Mouse (Mus musculus) CH12.LX (cell line): Measurements from ENCODE around the gene Wdr75.

Experiments
- BHLHE40 ChIP-seq: IDR thresholded peaks from 2 replicates; pipeline ENCODE4 v1.6.1; 2011; ENCODE audit warnings: mild to moderate bottlenecking, low read depth, low read length, improper control_type of control experiment
- CHD2 ChIP-seq: IDR thresholded peaks from 2 replicates; pipeline ENCODE4 v1.6.1; 2011; ENCODE audit warnings: low read length, improper control_type of control experiment
- CTCF ChIP-seq, 2 experiments: IDR thresholded peaks in 1 of 2; conservative IDR thresholded peaks in 1 of 2; 2 replicates each; pipeline ENCODE4 v1.5.1; 2011 to 2012; ENCODE audit warnings: low read depth in 2 of 2, low read length in 2 of 2, improper control_type of control experiment in 1 of 2, inconsistent platforms in 1 of 2, mild to moderate bottlenecking in 1 of 2, moderate library complexity in 1 of 2
- POLR2A ChIP-seq: IDR thresholded peaks from 2 replicates; pipeline ENCODE4 v1.6.1; 2011; ENCODE audit warnings: low read depth, mild to moderate bottlenecking, improper control_type of control experiment, low read length
- RAD21 ChIP-seq: IDR thresholded peaks from 2 replicates; pipeline ENCODE4 v1.6.1; 2011; ENCODE audit warnings: low read depth, mild to moderate bottlenecking, low read length, improper control_type of control experiment, moderate library complexity
- USF1 ChIP-seq: IDR thresholded peaks from 2 replicates; pipeline ENCODE4 v1.6.1; 2014; ENCODE audit warnings: low read depth, mild to moderate bottlenecking, inconsistent platforms, low read length, improper control_type of control experiment

DNA sequence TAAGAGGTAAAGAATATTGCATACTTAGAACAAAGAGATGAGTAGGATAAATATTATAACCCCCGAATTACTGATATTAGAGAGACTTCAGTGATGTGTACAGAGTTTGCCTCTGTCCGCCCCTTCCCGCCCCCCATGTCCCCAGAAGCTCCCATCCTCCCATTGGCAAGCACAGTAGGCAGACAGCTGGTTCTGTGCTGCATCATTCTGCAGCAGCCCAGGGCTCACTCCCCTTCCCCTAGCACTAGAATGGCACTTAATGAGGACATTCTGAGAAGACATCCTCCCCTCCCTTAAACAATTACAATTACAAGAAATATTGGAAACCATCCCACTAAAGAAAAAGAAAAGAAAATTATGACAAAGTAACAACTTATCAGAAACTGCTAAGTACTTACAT lies 68.7 kb downstream of the Wdr75 start:
- TF ChIP-seq CTCF (conservative IDR thresholded peaks at IDR 0.05 in 1 of 2, IDR thresholded peaks at IDR 0.05 in 1 of 2; ENCODE audit: low read depth in 2 of 2, low read length in 2 of 2), result no peak
- TF ChIP-seq CHD2, result no peak
- no peak for TF ChIP-seq POLR2A
- no peak for TF ChIP-seq RAD21
- TF ChIP-seq USF1, result no peak
- no peak for TF ChIP-seq BHLHE40
